Mouse (Mus musculus) hindbrain, postnatal 0 days (tissue): ENCODE results near the gene Iqgap1. TPM values are rescaled to one million over a fixed set of nuclear protein-coding genes. Genes with fewer than 3 reads are reported as not detected.

Source experiments
- ATAC-seq: fragments of 200-750 bp; cut with Nextera tagmentation; 2 replicates; pipeline ENCODE4 v1.8.0; 2017; ENCODE audit warnings: mild to moderate bottlenecking, moderate TSS enrichment, moderate library complexity
- DNase-seq: peaks from one replicate; pipeline ENCODE4 v3.0.0-alpha.2; 2015; ENCODE audit warnings: low spot score
- H3K27ac ChIP-seq: fragments of 300-500 bp; sonication (generic); 2 replicates; pipeline ENCODE4 v1.5.1; 2014; ENCODE audit warnings: mild to moderate bottlenecking
- H3K27me3 ChIP-seq: fragments of 300-500 bp; sonication (generic); 2 replicates; pipeline ENCODE4 v1.6.1; 2014; ENCODE audit warnings: low read length, mixed read lengths; ENCODE audit not compliant: insufficient read depth
- H3K36me3 ChIP-seq: fragments of 300-500 bp; sonication (generic); 2 replicates; pipeline ENCODE4 v1.6.1; 2014; ENCODE audit warnings: low read length, mixed read lengths; ENCODE audit not compliant: insufficient read depth
- H3K4me1 ChIP-seq: fragments of 300-500 bp; sonication (generic); 2 replicates; pipeline ENCODE4 v1.6.1; 2014; ENCODE audit warnings: antibody characterized with exemption, low read length, mixed read lengths; ENCODE audit not compliant: insufficient read depth
- H3K4me2 ChIP-seq: fragments of 300-500 bp; sonication (generic); 2 replicates; pipeline ENCODE4 v1.6.1; 2014; ENCODE audit warnings: low read depth, mild to moderate bottlenecking, low read length, moderate library complexity, mixed read lengths
- H3K4me3 ChIP-seq: fragments of 300-500 bp; sonication (generic); 2 replicates; pipeline ENCODE4 v1.5.1; 2014; ENCODE audit warnings: low read length
- H3K9ac ChIP-seq: fragments of 300-500 bp; sonication (generic); replicated peaks from 2 replicates; pipeline ENCODE4 v1.6.1; 2014; ENCODE audit warnings: mild to moderate bottlenecking, low read length, moderate library complexity, mixed read lengths
- H3K9me3 ChIP-seq: fragments of 300-500 bp; sonication (generic); 2 replicates; pipeline ENCODE4 v1.6.1; 2016; ENCODE audit warnings: low read length, mixed read lengths
- CTCF ChIP-seq: IDR thresholded peaks from 2 replicates; pipeline ENCODE4 v1.5.1; 2016; ENCODE audit warnings: antibody characterized with exemption, control low read depth, low read depth
- WGBS: fragments of 180-500 bp; shearing (Covaris S2); extraction: QIAGEN DNeasy Blood & Tissue Kit; methylation state at CpG from one replicate; pipeline ENCODE4 v1.1.7; 2014; 5-methylcytosine and 5-hydroxymethylcytosine counted together
- polyA plus RNA-seq: library from polyadenylated mRNA; unstranded; fragments of >200 nt; fragmentation: Nextera tagmentation; extraction: Ambion mirVana; gene quantifications from 2 replicates; pipeline ENCODE4 v1.2.1, GENCODE M21; 2015
- total RNA-seq: library from RNA; depleted of rRNA; stranded (reverse); fragments of >200 nt; gene quantifications from 2 replicates; pipeline ENCODE4 v1.2.3, GENCODE M21; 2014; rRNA removed

Gene Iqgap1
- 23.5 and 29.4 TPM in 2 replicates for total RNA-seq
- 15.7 and 16.6 TPM in 2 replicates for polyA plus RNA-seq

DNA sequence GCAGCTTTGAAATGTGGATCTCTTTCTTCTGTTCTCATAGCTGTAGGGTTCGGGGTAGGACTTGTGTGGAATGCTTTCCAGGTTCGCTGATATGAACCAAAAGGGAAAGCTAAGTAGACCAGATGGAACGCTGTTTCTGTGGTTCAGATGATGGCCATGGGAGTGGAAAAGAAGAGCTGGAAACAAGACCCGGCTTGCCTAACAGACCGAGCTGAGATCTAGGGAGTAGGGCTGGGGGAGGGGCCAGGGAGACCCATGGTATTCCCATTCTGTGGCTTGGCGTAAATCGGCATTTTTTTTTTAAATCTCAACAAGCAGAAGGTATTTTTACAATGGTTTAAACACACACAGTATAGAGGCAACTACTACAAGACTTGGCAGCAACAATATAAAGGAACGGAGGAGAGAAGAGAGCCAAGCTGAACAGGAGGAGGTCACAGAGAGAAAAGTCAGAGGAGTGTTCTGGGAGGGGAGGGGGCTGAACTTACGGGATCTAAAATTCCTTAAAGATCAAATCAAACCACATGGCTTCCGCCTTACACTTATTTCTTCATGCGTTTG, at the start of gene Iqgap1:
Gene Iqgap1, minus strand, starts transcription at position 132 of the 561 bp plus-strand sequence.
- Histone ChIP-seq H3K9me3 (no peaks in the 10 kb centered on the region), H3K4me2 (no peak within 1 kb of the TSS), H3K36me3 (no peaks in the 10 kb centered on the region), H3K27me3 (no peaks in the 10 kb centered on the region), H3K4me1 (no peaks in the 10 kb centered on the region), H3K27ac (no peak within 1 kb of the TSS), H3K4me3 (no peak within 1 kb of the TSS), H3K9ac (no peak within 1 kb of the TSS)
- ATAC-seq (no peak), DNase-seq (no peak)
- WGBS, result 72% methylated on average over 11 of the region's 11 CpGs
- TF ChIP-seq CTCF, result no peak

DNA sequence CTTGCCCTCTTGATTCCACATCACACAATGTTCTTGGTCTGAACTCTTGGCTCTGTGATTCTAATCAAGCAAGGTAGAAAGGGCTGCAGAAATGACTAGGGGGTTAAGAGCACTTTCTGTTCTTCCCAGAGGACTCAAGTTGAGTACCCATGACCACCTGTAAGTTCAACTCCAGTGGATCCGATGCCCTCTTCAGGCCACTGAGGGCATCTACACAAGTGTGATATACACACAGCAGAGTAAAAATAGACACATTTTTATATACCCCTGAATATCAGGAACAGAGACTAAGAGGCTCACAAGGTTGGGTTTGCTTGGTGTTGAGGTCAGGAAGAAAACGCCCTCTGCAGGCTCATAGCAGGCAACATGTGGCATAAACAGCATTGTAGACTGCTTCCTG, 47.9 kb upstream of the Iqgap1 start:
- H3K9me3 ChIP-seq, result no peaks in the 10 kb centered on the region
- H3K4me3 ChIP-seq, result no peak overlapping the region
- TF ChIP-seq CTCF, result peak; percentile 32
- 95% methylated on average over 2 of the region's 2 CpGs for WGBS
- no peaks in the 10 kb centered on the region for H3K4me1 ChIP-seq
- H3K27ac ChIP-seq, result no peak overlapping the region
- H3K36me3 ChIP-seq, result peaks cover 44% of the 10 kb centered on the region
- H3K27me3 ChIP-seq, result no peaks in the 10 kb centered on the region
- no peak overlapping the region for H3K9ac ChIP-seq
- no peak overlapping the region for H3K4me2 ChIP-seq
- no peak for DNase-seq
- no peak for ATAC-seq

DNA sequence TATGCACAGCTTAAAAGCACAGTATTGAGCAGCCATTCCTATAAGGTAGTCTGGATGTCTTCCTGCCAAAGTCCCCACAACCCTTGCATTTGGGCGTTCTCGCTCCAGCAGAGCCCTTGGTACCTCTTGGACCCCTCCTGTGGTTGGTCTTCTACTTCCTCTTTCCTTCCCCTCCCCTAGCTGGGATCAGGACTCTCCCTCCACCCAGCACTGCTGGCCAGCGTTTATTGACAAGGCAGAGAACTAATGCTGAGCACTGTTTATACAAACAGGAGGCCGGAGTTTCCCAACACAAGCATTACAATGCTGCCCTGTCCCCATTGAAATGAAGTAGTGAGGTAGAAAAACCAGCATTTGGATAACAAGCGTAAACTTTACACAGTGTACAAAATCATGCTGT, 47.3 kb upstream of the Iqgap1 start:
- Histone ChIP-seq H3K4me3 (no peak overlapping the region), H3K36me3 (peaks cover 50% of the 10 kb centered on the region), H3K27me3 (no peaks in the 10 kb centered on the region), H3K4me1 (no peaks in the 10 kb centered on the region), H3K9ac (no peak overlapping the region), H3K27ac (no peak overlapping the region), H3K4me2 (no peak overlapping the region), H3K9me3 (no peaks in the 10 kb centered on the region)
- 73% methylated on average over 5 of the region's 5 CpGs for WGBS
- ATAC-seq (no peak), DNase-seq (no peak)
- no peak for TF ChIP-seq CTCF

- WGBS, result 91% methylated on average over 2 of the region's 2 CpGs
- ATAC-seq, result no peak
Measured at GRCm38 (mm10) chr7:80868686-80869085, 42.9 kb upstream of the Iqgap1 start.

DNA sequence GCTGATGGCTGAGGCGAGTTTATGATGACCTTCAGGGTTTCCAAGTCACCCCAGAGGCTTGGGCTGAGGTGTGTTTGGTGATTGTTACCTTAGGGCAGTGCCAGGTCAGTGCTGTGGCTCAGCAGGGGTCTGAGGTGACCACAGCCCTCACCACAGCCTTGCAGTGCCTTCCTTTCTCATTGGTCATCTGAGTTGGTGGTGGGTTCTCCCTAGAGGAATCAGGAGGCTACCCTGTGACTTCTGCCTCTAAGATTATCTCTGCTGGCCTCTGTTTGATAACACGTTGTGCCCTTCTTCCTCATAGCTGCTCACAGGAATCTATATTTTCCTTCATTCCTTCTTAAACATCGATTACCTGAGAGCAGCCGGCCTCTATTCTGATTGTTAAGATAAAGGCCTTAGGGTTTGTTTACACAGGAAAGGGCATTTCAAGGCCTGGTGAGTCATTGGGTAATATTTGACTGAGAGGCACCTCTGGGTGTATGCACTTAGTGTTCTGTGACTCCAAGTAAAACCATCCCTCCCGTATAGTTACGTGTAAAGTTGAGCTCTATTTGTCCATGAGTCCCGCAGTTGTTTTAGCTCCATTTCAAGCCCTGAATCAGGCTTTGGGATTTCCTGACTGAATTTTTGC, 40.9 kb upstream of the Iqgap1 start:
- Histone ChIP-seq H3K36me3 (peaks cover 30% of the 10 kb centered on the region), H3K27me3 (no peaks in the 10 kb centered on the region), H3K27ac (no peak overlapping the region), H3K4me2 (no peak overlapping the region), H3K9me3 (no peaks in the 10 kb centered on the region), H3K4me3 (no peak overlapping the region), H3K4me1 (peaks cover 11% of the 10 kb centered on the region; the same call in 1 of the 2 replicates), H3K9ac (no peak overlapping the region)
- ATAC-seq (no peak), DNase-seq (no peak)
- 85% methylated on average over 7 of the region's 7 CpGs for WGBS
- TF ChIP-seq CTCF, result no peak

More at GRCm38 (mm10) chr7:80868686-80869085, 42.9 kb upstream of the Iqgap1 start:
- Histone ChIP-seq H3K27ac (no peak overlapping the region), H3K36me3 (peaks cover 30% of the 10 kb centered on the region), H3K27me3 (no peaks in the 10 kb centered on the region), H3K4me2 (no peak overlapping the region), H3K9me3 (no peaks in the 10 kb centered on the region), H3K4me1 (no peaks in the 10 kb centered on the region), H3K9ac (no peak overlapping the region), H3K4me3 (no peak overlapping the region)
- DNase-seq, result no peak
- TF ChIP-seq CTCF, result no peak

DNA sequence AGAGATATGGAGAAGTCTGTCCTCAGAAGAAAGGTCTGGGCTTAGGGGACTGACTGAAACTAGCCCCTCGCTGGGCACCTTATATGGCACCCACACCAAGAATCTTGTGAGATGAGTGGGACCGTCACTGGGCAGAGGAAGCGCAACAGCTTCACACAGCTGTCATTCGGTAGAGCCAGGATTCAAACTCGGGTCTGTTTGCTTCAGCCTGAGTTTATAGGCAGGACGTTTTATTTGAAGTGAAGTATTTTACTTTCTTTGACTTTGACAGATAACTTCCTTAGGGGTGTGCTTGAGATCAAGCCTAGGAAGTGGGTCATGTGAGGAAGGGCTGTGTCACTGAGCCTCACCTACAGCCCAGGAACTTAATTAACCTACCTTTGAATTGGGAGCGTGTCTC, 39.7 kb upstream of the Iqgap1 start:
- H3K27me3 ChIP-seq, result no peaks in the 10 kb centered on the region
- H3K4me2 ChIP-seq, result no peak overlapping the region
- H3K9ac ChIP-seq, result no peak overlapping the region
- peaks cover 26% of the 10 kb centered on the region for H3K36me3 ChIP-seq
- no peak for TF ChIP-seq CTCF
- H3K27ac ChIP-seq, result no peak overlapping the region
- no peak overlapping the region for H3K4me3 ChIP-seq
- H3K4me1 ChIP-seq, result peaks cover 11% of the 10 kb centered on the region; the same call in 1 of the 2 replicates
- H3K9me3 ChIP-seq, result no peaks in the 10 kb centered on the region
- ATAC-seq (no peak), DNase-seq (no peak)
- WGBS, result 93% methylated on average over 7 of the region's 7 CpGs

- no peak for DNase-seq
- WGBS, result 74% methylated on average over 8 of the region's 8 CpGs
Measured at GRCm38 (mm10) chr7:80864831-80865230, 39.1 kb upstream of the Iqgap1 start.

More at GRCm38 (mm10) chr7:80864831-80865230, 39.1 kb upstream of the Iqgap1 start:
- TF ChIP-seq CTCF, result no peak
- ATAC-seq, result no peak
- no peak overlapping the region for H3K4me3 ChIP-seq
- no peak overlapping the region for H3K4me2 ChIP-seq
- H3K36me3 ChIP-seq, result peaks cover 19% of the 10 kb centered on the region
- no peak overlapping the region; the same call in 1 of the 2 replicates for H3K27ac ChIP-seq
- H3K9ac ChIP-seq, result no peak overlapping the region
- H3K9me3 ChIP-seq, result no peaks in the 10 kb centered on the region
- no peaks in the 10 kb centered on the region for H3K27me3 ChIP-seq
- peaks cover 16% of the 10 kb centered on the region; the same call in 1 of the 2 replicates for H3K4me1 ChIP-seq
